Mouse (Mus musculus) MEL (cell line): ENCODE data around the gene Armc6. TPM values are rescaled to one million over a fixed set of nuclear protein-coding genes. Genes with fewer than 3 reads are reported as not detected.

Experiments used
- DNase-seq: peaks from one replicate; pipeline ENCODE4 v3.0.0; 2011; ENCODE audit warnings: low read depth, low spot score
- H3K27ac ChIP-seq: 2 replicates; pipeline ENCODE4 v1.5.1; 2012; ENCODE audit warnings: low read depth, mild to moderate bottlenecking, control low read depth, low read length, moderate library complexity; ENCODE audit not compliant: control insufficient read depth
- H3K27me3 ChIP-seq, 2 experiments: fragments of 150-350 bp in 1 of 2; sonication (generic) in 1 of 2; 2 replicates each; pipeline ENCODE4 v1.6.1; 2012; ENCODE audit warnings: low read length in 2 of 2, mild to moderate bottlenecking in 2 of 2, improper control_type of control experiment in 1 of 2, moderate library complexity in 1 of 2; ENCODE audit not compliant: insufficient read depth in 2 of 2, control insufficient read depth in 1 of 2
- H3K36me3 ChIP-seq, 2 experiments: 2 replicates each; pipeline ENCODE4 v1.6.1; 2012 to 2014; ENCODE audit warnings: low read length in 2 of 2, improper control_type of control experiment in 1 of 2, inconsistent platforms in 1 of 2, mild to moderate bottlenecking in 1 of 2; ENCODE audit not compliant: insufficient read depth in 2 of 2, control insufficient read depth in 1 of 2
- H3K4me1 ChIP-seq, 2 experiments: fragments of 150-350 bp in 1 of 2; sonication (generic) in 1 of 2; 2 replicates each; pipeline ENCODE4 v1.6.1; 2012; ENCODE audit warnings: low read length in 2 of 2, improper control_type of control experiment in 1 of 2, mild to moderate bottlenecking in 1 of 2; ENCODE audit not compliant: insufficient read depth in 2 of 2, control insufficient read depth in 1 of 2
- H3K4me3 ChIP-seq, 2 experiments: fragments of 150-350 bp in 1 of 2; sonication (generic) in 1 of 2; 2 replicates each; pipeline ENCODE4 v1.5.1; 2012; ENCODE audit warnings: low read depth in 2 of 2, low read length in 2 of 2, mild to moderate bottlenecking in 2 of 2, moderate library complexity in 2 of 2, control low read depth in 1 of 2, improper control_type of control experiment in 1 of 2; ENCODE audit not compliant: control insufficient read depth in 1 of 2, insufficient read depth in 1 of 2
- H3K79me2 ChIP-seq: 2 replicates; pipeline ENCODE4 v1.6.1; 2012; ENCODE audit warnings: mild to moderate bottlenecking, low read length, moderate library complexity; ENCODE audit not compliant: control insufficient read depth, poor library complexity, insufficient read depth
- H3K9ac ChIP-seq: 2 replicates; pipeline ENCODE4 v1.6.1; 2012; ENCODE audit warnings: low read depth, mild to moderate bottlenecking, control low read depth, low read length, moderate library complexity; ENCODE audit not compliant: control insufficient read depth, poor library complexity, severe bottlenecking
- H3K9me3 ChIP-seq: fragments of 150-350 bp; sonication (generic); replicated peaks from 2 replicates; pipeline ENCODE4 v1.6.1; 2012; ENCODE audit warnings: mild to moderate bottlenecking, low read length, improper control_type of control experiment, moderate library complexity; ENCODE audit not compliant: insufficient read depth
- BHLHE40 ChIP-seq: IDR thresholded peaks from 2 replicates; pipeline ENCODE4 v1.6.1; 2012; ENCODE audit warnings: low read depth, mild to moderate bottlenecking, inconsistent platforms, low read length, improper control_type of control experiment, borderline replicate concordance
- CHD1 ChIP-seq: IDR thresholded peaks from 2 replicates; pipeline ENCODE4 v1.6.1; 2012; ENCODE audit warnings: low read depth, mild to moderate bottlenecking, inconsistent platforms, low read length, improper control_type of control experiment
- CHD2 ChIP-seq: IDR thresholded peaks from 2 replicates; pipeline ENCODE4 v1.6.1; 2011; ENCODE audit warnings: low read length, improper control_type of control experiment
- ELF1 ChIP-seq: IDR thresholded peaks from 2 replicates; pipeline ENCODE4 v1.6.1; 2014; ENCODE audit warnings: low read depth, mild to moderate bottlenecking, inconsistent platforms, low read length, improper control_type of control experiment, moderate library complexity
- EP300 ChIP-seq, 2 experiments: IDR thresholded peaks; 2 replicates each; pipeline ENCODE4 v1.6.1; 2011; ENCODE audit warnings: improper control_type of control experiment in 2 of 2, low read length in 2 of 2, low read depth in 1 of 2, mild to moderate bottlenecking in 1 of 2
- ETS1 ChIP-seq: IDR thresholded peaks from 2 replicates; pipeline ENCODE4 v1.6.1; 2012; ENCODE audit warnings: low read depth, mild to moderate bottlenecking, inconsistent platforms, low read length, improper control_type of control experiment, moderate library complexity
- GABPA ChIP-seq: IDR thresholded peaks from 2 replicates; pipeline ENCODE4 v1.6.1; 2012; ENCODE audit warnings: low read depth, mild to moderate bottlenecking, inconsistent platforms, low read length, improper control_type of control experiment, moderate library complexity
- GATA1 ChIP-seq: IDR thresholded peaks from 2 replicates; pipeline ENCODE4 v1.6.1; 2011; ENCODE audit warnings: low read depth, low read length, improper control_type of control experiment
- KAT2A ChIP-seq: conservative IDR thresholded peaks from 2 replicates; pipeline ENCODE4 v1.6.1; 2012; ENCODE audit warnings: low read depth, low read length, improper control_type of control experiment, inconsistent platforms
- MEF2A ChIP-seq: IDR thresholded peaks from 2 replicates; pipeline ENCODE4 v1.6.1; 2014; ENCODE audit warnings: low read depth, mild to moderate bottlenecking, inconsistent platforms, low read length, improper control_type of control experiment; ENCODE audit not compliant: poor library complexity, insufficient replicate concordance, severe bottlenecking; ENCODE audit errors: extremely low read depth
- NELFE ChIP-seq: IDR thresholded peaks from 2 replicates; pipeline ENCODE4 v1.6.1; 2011; ENCODE audit warnings: low read depth, low read length, improper control_type of control experiment
- POLR2A ChIP-seq, 2 experiments: IDR thresholded peaks; 2 replicates each; pipeline ENCODE4 v1.6.1; 2011 to 2012; ENCODE audit warnings: low read length in 2 of 2, mild to moderate bottlenecking in 2 of 2, control low read depth in 1 of 2, improper control_type of control experiment in 1 of 2, low read depth in 1 of 2, moderate library complexity in 1 of 2; ENCODE audit not compliant: control insufficient read depth in 1 of 2, insufficient read depth in 1 of 2, poor library complexity in 1 of 2
- POLR2AphosphoS2 ChIP-seq: IDR thresholded peaks from 2 replicates; pipeline ENCODE4 v1.6.1; 2011; ENCODE audit warnings: low read length, improper control_type of control experiment
- POLR2AphosphoS5 ChIP-seq: IDR thresholded peaks from 2 replicates; pipeline ENCODE4 v1.6.1; 2012; ENCODE audit warnings: low read depth, borderline replicate concordance, mild to moderate bottlenecking, inconsistent platforms, low read length, moderate library complexity, mixed read lengths
- RCOR1 ChIP-seq: IDR thresholded peaks from 2 replicates; pipeline ENCODE4 v1.6.1; 2012; ENCODE audit warnings: low read depth, mild to moderate bottlenecking, inconsistent platforms, low read length, improper control_type of control experiment
- SIN3A ChIP-seq: IDR thresholded peaks from 2 replicates; pipeline ENCODE4 v1.6.1; 2012; ENCODE audit warnings: low read length, improper control_type of control experiment, inconsistent platforms
- SMC3 ChIP-seq: IDR thresholded peaks from 2 replicates; pipeline ENCODE4 v1.6.1; 2011; ENCODE audit warnings: low read depth, low read length, improper control_type of control experiment
- TAL1 ChIP-seq: IDR thresholded peaks from 2 replicates; pipeline ENCODE4 v1.6.1; 2012; ENCODE audit warnings: mild to moderate bottlenecking, inconsistent platforms, low read length, moderate library complexity, mixed read lengths
- TBP ChIP-seq: IDR thresholded peaks from 2 replicates; pipeline ENCODE4 v1.8.0; 2011; ENCODE audit warnings: low read depth, low read length, improper control_type of control experiment
- TCF12 ChIP-seq: IDR thresholded peaks from 2 replicates; pipeline ENCODE4 v1.6.1; 2014; ENCODE audit warnings: low read depth, mild to moderate bottlenecking, inconsistent platforms, low read length, improper control_type of control experiment, moderate library complexity
- UBTF ChIP-seq: IDR thresholded peaks from 2 replicates; pipeline ENCODE4 v1.6.1; 2012; ENCODE audit warnings: low read depth, mild to moderate bottlenecking, inconsistent platforms, low read length, improper control_type of control experiment, moderate library complexity, borderline replicate concordance; ENCODE audit not compliant: insufficient read depth
- USF1 ChIP-seq: IDR thresholded peaks from 2 replicates; pipeline ENCODE4 v1.6.1; 2014; ENCODE audit warnings: low read depth, mild to moderate bottlenecking, inconsistent platforms, low read length, improper control_type of control experiment, moderate library complexity
- USF2 ChIP-seq, 2 experiments: IDR thresholded peaks; 2 replicates each; pipeline ENCODE4 v1.6.1; 2011 to 2012; ENCODE audit warnings: improper control_type of control experiment in 2 of 2, low read length in 2 of 2, borderline replicate concordance in 1 of 2, inconsistent platforms in 1 of 2, low read depth in 1 of 2, mild to moderate bottlenecking in 1 of 2; ENCODE audit not compliant: insufficient read depth in 1 of 2
- ZMIZ1 ChIP-seq: IDR thresholded peaks from 2 replicates; pipeline ENCODE4 v1.6.1; 2012; ENCODE audit warnings: low read depth, mild to moderate bottlenecking, inconsistent platforms, low read length, improper control_type of control experiment, moderate library complexity
- ZNF384 ChIP-seq: IDR thresholded peaks from 2 replicates; pipeline ENCODE4 v1.6.1; 2012; ENCODE audit warnings: low read depth, mild to moderate bottlenecking, inconsistent platforms, low read length, improper control_type of control experiment
- polyA plus RNA-seq, 2 experiments: library from polyadenylated mRNA; stranded (reverse) in 1 of 2; unstranded in 1 of 2; fragments of >175 nt in 1 of 2; fragments of >200 nt in 1 of 2; gene quantifications; 2 replicates each; pipeline versions ENCODE4 v1.2.1 to v1.2.4; 2012; ENCODE audit warnings: low replicate concordance in 2 of 2, low read depth in 1 of 2; ENCODE audit not compliant: insufficient read length in 2 of 2, insufficient read depth in 1 of 2, missing spikeins in 1 of 2
- total RNA-seq: library from RNA; depleted of rRNA; stranded (reverse); fragments of 300-350 nt; gene quantifications from 2 replicates; pipeline ENCODE4 v1.2.3, GENCODE M21; 2012

The Armc6 gene
- total and polyA plus RNA-seq, 3 experiments = 39.5 to 63.9 TPM; not detected in 1

GRCm38 (mm10) chr8:70278175-70278574, 43.9 kb upstream of the Armc6 start:
- no peaks in the 10 kb centered on the region for H3K9me3 ChIP-seq
- no peak overlapping the region for H3K4me3 ChIP-seq
- DNase-seq = no peak
- peaks cover 1 to 22% of the 10 kb centered on the region in 2 experiments for H3K4me1 ChIP-seq
- H3K36me3 ChIP-seq = no peaks in the 10 kb centered on the region; a peak in 2 of 4 replicates
- TF ChIP-seq CHD1 = no peak
- TF ChIP-seq ETS1 = no peak
- TF ChIP-seq GATA1 = no peak
- no peak for TF ChIP-seq BHLHE40
- TF ChIP-seq ZMIZ1 = no peak
- no peak for TF ChIP-seq ELF1
- no peak for TF ChIP-seq SIN3A
- TF ChIP-seq ZNF384 = no peak
- no peak for TF ChIP-seq TBP
- TF ChIP-seq CHD2 = no peak
- TF ChIP-seq KAT2A = no peak
- TF ChIP-seq GABPA = no peak
- TF ChIP-seq SMC3 = no peak
- TF ChIP-seq EP300 (IDR thresholded peaks at IDR 0.05; ENCODE audit: low read depth in 1 of 2, low read length in 2 of 2) = no peak
- TF ChIP-seq POLR2AphosphoS5 = no peak
- TF ChIP-seq USF1 = no peak
- TF ChIP-seq POLR2A (IDR thresholded peaks at IDR 0.05; ENCODE audit: control insufficient read depth in 1 of 2, insufficient read depth in 1 of 2, low read depth in 1 of 2, low read length in 2 of 2, poor library complexity in 1 of 2) = no peak
- TF ChIP-seq POLR2AphosphoS2 = no peak
- no peak for TF ChIP-seq MEF2A
- H3K27me3 ChIP-seq = no peaks in the 10 kb centered on the region
- H3K27ac ChIP-seq = no peak overlapping the region
- H3K79me2 ChIP-seq = peaks cover 3% of the 10 kb centered on the region; the same call in 1 of the 2 replicates
- H3K9ac ChIP-seq = no peak overlapping the region

- no peaks in the 10 kb centered on the region for H3K27me3 ChIP-seq
These were observed 42.2 kb upstream of the Armc6 start for GRCm38 (mm10) chr8:70276476-70276875.

More at GRCm38 (mm10) chr8:70276476-70276875, 42.2 kb upstream of the Armc6 start:
- Histone ChIP-seq H3K4me3 (no peak overlapping the region), H3K9me3 (no peaks in the 10 kb centered on the region), H3K9ac (no peak overlapping the region), H3K79me2 (no peaks in the 10 kb centered on the region), H3K27ac (no peak overlapping the region), H3K36me3 (no peaks in the 10 kb centered on the region; a peak in 1 of 4 replicates), H3K4me1 (peaks cover 7 to 23% of the 10 kb centered on the region in 2 experiments; a peak in 3 of 4 replicates)
- TF ChIP-seq TAL1 (peak; percentile 91), EP300 (IDR thresholded peaks at IDR 0.05; ENCODE audit: low read depth in 1 of 2, low read length in 2 of 2) (peak in 1 of 2 experiments; percentile 67; a peak in 2 of 4 replicates), NELFE (no peak), UBTF (no peak), ETS1 (0 out of 2 replicates have a peak, but pooled peaks have one; percentile 32), ELF1 (no peak), RCOR1 (no peak), TCF12 (peak; percentile 78), ZNF384 (no peak), USF2 (IDR thresholded peaks at IDR 0.05; ENCODE audit: borderline replicate concordance in 1 of 2, insufficient read depth in 1 of 2, low read depth in 1 of 2, low read length in 2 of 2) (no peak)
- peak; percentile 49 for DNase-seq
